Mouse (Mus musculus) cerebellum, postnatal 14 days (tissue): ENCODE measurements around the gene Klf16.

Experiments used
- DNase-seq, 2 experiments: peaks; one replicate each; pipeline ENCODE4 v3.0.0; 2021; ENCODE audit warnings: mixed read lengths in 2 of 2

Klf16 gene

DNA sequence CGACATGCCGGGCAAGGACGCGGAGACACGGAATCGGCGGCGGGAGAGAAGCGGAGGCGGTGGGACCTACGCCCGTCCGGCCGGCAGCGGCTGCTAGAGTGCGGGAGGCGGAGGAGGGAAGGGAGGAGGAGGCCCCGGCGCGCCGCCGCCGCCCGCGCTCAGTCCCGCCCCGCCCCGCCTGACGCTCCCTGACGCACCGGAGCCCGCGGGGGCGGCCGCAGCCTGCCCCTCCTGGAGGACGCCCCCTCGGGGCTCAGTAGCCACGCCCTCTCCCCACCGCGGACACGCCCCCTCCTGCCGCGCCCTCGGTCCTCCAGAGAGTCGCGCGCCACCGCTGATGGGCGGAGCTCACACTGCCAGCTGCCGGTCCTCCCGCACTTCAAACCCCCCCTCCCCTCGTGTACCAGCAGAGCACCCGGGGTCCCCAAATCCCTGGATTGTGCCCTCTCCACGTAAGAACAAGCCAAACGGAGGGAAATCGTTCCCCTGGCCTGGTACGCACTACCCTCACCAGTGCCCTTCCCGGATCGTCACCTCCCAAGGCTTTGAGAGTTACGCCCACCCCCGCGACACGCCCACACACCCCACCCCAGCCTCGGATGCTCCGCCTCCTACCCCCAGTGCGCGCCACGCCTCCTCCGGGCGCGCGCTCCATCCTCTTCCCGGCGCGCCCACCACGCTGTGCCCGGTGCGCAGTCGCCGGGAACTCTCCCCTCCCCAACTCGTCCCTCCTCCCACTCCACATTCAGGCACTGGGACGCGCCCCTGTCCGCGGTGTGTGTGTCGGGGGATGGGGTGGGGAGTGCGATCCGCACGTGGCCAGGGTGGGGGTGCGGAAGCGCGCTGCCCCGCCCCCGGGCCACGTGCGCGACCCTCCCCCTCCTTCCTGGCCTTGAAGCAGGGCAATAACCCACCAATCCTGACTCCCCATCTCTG, at the start of gene Klf16:
Gene Klf16, minus strand, starts transcription at position 127 of the 936 bp plus-strand sequence.
- DNase-seq: peak; percentile 84 to 85

DNA sequence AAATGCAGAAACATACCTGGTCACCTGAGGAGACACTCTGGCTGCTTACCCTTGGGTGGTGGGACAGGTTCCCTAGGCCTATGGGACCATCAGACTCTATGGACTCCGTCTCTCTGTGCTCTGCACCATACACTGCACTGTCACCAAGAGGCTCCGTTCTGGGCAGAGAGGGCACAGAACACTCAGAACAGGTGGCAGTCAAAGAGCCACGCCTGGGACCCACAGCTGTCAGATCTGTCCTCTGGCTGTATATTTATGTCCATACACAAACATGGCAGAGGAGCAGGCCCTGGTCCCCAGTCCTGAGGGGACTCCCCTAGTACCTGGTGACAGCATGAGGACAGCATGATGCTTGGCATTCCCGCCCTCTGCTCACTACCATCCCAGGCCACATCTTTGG, 48.6 kb upstream of the Klf16 start:
- no peak for DNase-seq

DNA sequence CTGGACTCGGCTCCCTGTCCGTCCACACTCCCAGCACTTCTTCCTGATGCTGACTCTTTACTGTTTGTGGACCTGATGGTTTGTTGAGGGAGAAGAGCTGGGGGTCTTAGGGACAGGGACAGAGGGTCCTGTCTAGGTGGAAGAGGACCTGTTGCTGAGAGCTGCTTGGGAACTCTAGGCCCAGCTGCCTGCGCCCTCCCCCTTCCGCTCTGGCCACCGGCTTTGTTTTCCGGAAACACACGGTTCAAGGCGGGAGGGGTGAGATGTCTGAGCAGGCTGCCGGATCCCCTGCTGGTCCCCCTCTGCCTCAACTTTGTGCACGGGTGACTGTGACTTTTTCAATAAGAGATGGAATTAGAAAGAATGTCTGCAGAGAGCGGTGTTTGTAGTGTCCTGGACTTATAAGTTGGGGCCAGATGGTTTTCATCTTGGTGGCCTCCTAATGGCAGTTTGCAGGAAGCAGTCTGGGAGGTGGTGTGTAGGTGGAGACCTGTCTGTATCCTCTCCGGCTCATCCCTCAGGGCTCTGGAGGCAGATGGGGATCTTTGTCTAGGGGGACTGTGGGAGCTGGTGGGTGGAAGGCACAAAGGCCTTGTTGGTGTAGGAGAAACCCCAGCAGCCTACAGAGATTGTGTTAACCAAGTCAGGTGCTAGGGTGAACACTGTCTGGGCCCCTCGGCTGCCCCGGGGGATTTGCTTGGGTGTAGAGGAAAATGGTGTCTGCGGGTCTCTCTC, 46.5 kb upstream of the Klf16 start:
- DNase-seq: peak; percentile 63 to 69

DNA sequence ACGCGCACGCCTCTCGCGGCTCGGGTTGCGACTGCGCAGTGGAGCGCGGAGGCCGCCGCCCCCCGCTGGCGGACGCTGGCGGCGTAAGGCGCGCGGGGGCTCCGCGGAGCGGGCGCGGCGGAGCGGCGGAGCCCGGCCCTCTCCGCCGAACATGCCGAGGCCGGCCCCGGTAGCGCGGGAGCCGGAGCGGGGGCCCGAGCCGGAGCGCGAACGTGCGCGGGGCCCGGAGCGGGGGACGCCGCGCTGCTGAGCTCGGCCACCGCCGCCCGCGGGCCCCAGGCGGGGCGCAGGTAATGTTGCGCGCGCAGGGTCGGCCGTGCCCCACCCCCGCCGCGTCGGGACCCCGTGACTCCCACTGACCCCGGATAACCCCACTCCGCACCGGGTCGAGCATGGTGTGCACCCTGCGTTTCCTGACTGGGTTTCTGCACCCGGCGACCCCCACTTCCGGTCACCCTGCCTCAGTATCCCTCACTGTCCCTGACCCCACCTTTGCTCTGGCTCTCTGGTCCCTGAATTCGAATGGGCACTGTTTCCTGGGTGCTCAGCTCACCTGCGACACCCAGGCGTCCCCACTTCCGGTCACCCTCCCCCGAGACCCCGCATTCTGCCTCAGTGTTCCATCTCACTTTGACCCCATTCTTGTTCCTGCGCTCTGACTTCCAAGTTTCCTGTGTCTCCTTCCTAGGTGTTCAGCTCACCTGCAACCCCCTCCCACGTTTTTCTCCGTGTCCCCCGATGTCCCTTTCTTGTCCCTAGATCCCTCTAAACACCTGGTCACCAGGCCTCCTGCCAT, 45.7 kb upstream of the Klf16 start, which contains the start of gene Csnk1g2:
Gene Csnk1g2, plus strand, starts transcription at position 178 of the 796 bp plus-strand sequence.
- DNase-seq: peak; percentile 46 to 79

DNA sequence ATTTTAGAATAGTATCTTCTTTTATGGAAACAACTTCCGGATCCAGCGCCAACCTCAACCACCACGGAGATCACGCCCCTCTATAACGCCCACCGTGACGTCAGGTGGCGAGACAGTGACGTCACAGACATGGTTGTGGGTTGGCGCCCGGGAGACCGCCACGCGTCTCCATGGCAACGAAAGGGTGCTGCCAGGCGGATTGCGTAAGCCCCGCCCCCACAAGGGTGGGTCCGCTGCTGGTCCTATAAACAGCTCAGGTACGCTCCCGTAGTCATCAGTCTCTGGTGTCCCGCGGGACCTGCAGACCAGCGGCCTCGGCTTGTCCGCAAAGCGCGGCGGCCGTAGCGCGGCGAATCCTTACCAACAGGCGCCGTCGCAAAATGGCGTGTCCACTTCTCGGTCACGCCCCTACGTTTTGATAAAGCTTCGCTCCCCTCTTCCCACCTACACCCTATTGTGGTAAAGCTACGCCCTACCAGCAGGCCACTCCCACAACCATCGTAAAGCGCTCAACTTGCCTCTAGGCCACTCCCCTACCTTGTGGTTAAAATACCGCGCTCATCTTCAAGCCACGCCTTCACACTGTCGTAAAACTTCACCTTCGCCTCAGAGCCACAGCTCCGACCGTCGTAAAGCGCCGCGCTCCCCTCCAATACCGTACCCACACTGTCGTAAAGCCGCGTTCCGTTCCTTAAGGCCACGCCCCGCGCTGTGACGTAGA, 45.0 kb upstream of the Klf16 start:
- DNase-seq: peak; percentile 99 to 100

DNA sequence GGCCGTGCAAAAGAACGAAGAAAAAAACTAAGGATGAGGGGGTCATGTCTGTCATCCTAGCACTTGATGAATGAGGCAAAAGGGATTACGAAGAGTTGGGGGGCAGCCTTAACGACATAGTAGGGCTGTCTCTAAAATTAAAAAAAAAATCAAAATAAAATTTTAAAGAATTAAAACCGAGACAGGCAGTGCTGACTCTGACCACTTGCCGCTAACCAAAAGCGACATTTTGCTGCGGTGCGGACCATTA, 44.5 kb upstream of the Klf16 start:
- no peak for DNase-seq

DNA sequence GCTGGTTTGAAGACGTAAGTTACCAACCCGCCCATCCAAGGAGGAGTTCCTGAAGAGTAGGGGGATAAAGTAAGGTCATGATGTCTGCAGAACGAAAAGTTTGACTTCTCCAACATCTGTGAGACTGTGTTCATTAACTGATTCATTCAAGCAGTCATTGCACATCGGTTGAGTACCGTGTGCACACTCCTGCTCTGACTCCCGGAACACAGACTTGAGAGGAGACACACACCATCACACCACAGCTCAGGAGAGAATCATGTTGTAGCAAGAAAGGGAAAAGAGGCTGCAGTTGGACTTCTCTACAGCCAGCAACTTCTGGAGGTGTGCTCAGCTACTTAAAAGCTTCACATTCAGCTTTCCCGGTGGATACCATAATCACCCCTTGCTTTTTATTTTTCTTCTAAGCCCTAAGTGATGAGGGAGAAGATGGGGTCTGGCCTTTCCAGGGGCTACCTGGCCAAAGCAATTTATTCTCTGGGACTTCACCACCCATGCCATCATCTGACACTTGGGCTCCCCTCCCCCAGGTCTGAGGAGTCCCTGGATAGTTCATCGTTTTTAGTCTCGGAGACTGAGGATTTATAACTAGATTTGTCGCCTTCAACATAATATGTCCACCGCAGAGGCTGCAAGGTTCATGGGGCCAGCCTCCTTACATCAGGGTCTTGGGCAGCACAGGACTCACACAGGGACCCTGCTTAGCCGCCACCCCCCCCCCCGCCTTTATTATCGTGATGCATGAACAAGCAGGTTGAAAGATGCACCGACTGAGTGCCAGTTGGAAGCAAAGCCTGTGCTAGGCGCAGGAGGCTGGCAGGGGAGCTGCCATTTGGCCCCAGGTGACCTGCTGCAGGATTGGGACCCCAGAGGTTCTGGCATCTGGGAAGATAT, 43.9 kb upstream of the Klf16 start:
- peak in 1 of 2 experiments; percentile 54 for DNase-seq

DNA sequence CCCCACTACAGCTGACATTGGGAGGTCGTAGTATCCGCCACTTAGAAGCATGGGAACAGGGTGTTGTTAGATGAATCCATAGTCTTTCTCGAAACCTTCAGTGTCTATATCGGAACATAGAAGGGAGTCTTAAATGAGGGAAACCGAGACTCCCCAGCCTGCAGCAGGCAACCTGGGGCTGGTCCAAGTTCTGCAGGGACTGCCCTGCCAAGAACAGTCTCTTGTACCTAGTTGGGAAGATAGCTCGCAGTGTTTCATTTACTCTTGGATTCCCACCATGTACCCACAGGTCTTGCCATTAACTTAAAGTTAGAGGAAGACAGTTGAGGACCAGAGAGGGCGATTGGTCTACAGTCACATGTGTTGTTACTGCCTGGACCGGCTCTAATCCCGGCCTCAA, 43.2 kb upstream of the Klf16 start:
- DNase-seq: no peak

DNA sequence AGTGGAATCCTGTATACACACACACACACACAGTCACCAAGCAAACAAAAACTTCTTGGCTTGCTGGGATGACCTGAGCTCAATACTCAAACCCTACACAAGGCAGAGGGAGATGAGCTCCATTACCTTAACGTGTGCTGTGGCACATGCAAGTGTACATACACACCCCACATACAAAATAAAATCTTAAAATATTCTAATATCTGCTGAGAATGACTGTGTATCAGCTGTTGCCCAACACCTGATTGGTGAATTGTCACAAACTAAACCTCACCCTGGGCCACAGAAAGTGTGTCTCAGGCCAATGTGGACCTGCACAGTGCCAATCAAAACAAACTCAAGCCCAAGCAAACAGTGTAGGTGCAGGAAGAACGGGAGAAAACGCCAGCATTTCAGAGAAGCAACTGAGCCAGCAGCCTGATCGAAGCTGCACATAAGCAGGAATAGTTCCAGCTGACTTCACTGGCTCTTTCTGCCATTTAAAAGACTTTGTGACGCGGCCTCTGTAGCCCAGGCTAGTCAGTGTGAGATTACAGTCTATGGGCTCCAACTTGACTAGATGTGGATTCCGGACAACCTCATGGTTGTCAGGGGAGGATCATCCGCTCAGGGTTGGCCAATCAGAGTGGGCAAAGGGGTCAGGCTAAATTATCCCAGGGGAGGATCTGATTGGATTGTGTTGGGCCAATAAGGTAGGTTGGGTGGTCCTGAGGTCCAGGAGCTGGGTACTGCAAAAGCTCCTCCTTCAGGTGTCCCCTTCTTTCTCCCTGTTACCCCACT, 42.5 kb upstream of the Klf16 start:
- no peak for DNase-seq

DNA sequence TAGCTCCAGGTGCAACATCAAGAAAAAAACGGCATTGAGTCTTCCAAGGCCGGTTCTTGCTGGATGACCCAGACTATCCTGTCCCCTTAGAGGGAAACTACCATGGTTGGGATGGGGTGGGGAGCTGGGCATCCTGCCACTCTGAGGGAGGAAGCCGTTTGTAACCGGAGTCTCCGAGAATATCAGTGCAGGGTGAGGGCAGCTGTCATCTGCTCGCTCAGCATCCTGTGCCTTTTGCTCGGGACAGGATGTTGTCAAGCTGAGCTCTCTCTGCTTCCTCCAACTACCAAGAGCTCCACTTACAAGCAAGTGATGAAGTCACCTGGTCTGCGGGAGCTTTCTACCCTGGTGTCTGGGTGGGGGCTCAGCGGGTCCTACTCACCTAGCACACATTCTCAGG, 41.1 kb upstream of the Klf16 start:
- no peak for DNase-seq

DNA sequence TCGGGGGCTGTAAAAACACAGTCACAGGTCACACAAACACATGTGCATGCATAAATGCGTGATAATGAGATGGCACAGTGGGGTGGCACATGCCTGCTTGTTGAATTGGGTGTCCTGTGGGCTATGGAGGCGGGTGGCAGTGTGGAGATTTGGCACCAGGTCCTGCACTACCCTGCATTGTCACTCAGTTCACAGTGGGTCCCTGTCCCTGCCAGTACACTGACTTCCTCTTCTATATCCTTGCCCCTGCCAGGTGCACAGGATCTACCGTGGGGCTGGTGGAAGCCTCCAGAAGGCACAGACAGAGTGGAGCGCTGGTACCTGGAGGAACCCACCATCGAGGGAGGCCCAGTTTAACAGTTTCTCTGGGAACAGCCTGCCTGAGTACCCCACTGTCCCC, 37.2 kb upstream of the Klf16 start:
- DNase-seq: peak in 1 of 2 experiments; percentile 8

DNA sequence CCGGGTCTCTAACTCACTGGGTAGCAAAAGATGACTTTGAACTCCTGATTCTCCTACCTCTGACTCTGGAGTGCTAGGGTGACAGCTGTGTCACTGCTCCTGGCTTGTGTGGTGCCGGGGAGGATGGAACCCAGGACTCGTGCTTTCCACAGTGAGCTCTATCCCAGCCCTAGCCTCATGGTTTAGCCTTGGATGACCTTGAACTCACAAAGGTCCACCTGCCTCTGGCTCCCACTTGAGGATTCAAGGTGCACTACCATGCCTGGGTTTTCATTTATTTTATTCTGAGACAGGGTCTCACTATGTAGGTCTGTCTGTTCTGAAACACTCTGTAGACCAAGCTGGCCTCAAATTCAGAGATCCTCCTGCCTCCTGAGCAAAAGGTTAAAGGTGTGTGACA, 36.7 kb upstream of the Klf16 start:
- DNase-seq: no peak

DNA sequence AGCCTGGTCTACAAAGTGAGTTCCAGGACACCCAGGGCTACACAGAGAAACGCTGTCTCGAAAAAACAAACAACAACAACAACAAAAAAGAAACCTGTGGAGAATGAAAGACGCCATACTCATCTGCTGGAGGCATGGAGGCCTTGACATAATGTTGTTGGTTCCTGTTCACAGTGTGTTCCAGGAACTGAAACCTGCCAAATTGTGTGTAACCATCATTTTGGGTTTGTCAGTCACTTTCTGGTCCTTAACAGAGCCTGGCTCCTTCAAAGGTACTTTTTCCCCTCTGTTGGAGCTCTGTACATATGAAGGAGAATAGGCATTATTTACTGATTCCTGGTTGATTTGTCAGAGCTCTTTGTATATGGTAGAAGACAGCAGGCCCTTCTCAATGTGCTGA, 34.8 kb upstream of the Klf16 start:
- no peak for DNase-seq

DNA sequence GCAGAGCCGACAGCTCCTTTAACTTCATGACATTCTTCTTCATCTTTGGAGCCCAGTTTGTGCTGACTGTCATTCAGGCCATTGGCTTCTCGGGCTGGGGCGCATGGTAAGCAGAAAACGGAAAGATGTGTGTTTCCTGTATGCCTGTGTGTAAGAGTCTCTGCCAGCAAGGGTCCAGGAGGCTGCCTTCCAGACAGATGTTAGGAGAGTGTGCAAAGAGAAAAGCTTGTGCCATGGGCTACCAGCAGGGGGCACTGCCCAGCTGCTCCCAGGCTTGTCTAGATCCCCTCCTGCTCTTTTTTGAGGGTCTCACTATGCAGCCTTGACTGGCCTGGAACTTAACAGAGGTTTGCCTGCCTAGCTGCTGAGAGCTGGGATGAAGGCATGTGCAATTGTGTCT, 33.9 kb upstream of the Klf16 start:
- peak; percentile 56 to 68 for DNase-seq

DNA sequence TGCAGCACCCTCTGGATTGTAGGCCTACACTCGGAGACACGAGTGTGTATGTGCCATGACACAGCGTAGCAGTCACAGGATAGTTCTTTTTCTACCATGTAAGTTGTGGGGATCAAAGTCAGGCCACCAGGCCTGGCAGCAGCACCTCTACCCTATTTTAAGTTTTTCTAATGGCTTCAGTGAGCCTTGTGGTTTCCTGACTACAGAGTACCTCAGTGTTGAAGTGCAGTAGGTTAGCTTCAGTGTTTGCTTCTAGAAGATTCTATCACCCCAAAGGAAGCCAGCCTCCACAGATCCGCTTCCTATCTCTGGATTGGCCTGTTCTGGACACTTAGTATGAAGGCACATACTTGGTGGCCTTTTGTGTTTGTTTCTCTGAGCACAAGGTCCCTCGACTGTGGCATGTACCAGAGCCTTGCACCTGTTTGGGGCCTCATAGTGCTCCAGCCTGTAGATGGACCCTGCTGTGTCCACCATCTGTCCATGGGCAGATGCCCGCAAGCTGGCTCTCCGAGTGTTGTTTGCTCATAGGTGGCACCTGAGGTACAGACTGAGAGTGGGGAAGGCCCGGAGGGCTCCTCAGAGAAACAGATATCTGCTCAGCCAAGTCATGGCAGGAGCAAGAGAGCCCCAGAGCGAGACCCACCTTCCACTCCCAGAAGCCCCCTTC, 33.1 kb upstream of the Klf16 start:
- peak; percentile 77 to 85 for DNase-seq

DNA sequence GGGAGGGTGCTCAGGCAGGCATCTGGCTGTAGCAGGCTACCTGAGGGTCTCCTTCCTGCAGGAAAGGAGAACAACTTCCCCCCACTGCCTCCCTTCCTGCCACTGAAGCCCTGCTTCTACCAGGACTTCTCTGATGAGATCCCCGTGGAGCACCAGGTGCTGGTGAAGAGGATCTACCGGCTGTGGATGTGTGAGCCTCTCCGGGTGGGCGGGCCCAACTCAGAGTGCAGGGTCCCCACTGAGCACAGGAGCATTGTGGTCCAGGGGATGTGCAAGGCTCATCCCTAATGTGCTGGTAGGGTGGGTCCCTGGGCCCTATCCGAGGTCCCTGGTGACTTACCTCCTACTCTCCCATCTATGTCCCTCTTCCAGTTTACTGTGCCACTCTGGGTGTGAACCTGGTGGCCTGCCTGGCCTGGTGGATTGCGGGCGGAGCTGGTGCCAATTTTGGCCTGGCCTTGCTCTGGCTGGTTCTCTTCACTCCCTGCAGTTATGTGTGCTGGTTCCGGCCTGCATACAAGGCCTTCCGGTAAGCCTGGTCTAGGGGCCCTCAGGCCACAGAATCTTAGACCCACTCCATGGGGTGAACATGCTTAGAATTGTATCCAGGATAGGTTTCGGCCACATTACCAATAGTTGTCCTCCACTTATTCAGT, 32.3 kb upstream of the Klf16 start:
- peak in 1 of 2 experiments; percentile 19 for DNase-seq

DNA sequence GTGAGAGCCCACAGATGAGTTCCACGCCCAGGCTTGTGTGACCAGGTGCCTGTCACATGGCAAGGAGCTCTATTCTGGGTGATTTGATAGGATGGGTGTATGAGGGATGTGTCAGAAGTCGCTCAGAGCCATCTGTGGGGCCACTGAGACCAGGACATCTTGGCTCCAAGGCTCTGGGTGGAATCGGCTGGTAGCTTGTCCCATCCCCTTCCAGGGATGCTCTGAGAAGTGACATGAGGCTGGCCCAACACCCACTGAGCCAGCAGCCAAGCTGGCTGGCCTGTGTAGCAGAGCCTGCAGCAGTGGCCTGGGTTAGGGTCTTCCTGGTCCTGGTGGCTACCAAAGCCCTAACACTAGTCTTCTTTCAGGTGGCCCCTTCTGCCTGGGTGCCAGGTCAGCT, 31.3 kb upstream of the Klf16 start:
- DNase-seq: no peak

DNA sequence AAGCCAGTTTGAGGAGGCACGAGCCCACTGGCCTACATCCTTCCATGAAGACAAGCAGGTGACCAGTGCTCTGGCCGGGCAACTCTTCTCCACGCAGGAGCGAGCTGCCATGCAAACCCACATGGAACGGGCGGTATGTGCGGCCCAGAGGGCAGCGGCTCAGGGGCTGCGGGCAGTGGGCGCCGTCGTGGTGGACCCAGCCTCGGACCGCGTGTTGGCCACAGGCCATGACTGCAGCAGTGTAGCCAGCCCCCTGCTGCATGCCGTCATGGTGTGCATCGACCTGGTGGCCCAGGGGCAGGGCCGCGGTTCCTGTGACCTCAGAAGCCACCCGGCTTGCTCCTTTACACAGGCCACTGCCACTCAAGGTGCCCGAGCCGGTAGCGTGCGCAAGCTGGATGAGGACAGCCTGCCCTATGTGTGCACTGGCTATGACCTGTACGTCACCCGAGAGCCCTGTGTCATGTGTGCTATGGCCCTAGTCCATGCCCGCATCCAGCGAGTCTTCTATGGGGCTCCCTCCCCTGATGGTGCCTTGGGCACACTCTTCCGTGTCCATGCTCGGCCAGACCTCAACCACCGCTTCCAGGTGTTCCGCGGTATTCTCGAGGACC, 29.7 kb upstream of the Klf16 start:
- no peak for DNase-seq

DNA sequence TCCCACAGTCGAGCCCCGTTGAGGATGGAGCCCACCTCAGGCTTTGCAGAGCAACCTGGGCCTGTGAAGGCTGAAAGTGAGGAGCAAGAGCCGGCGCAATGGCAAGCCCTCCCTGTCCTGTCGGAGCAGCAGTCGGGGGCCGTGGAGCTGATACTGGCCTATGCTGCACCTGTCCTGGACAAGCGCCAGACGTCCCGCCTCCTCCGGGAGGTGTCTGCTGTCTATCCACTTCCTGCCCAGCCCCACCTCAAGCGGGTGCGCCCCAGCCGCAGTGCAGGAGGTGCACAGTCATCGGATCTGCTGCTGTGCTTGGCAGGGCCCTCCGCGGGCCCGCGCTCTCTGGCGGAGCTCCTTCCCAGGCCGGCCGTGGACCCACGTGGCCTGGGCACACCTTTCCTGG, 29.2 kb upstream of the Klf16 start:
- DNase-seq: no peak
